Mouse (Mus musculus) embryonic fibroblast, embryonic 13.5 days (primary cell): ENCODE measurements at regions not wholly inside any gene's neighbourhood (a gene's known extent, or its start where the extent isn't known, plus 50 kb on each side); places are given as distances from the start of the nearest gene placed in this dataset.

ENCODE experiments used
- H3K27ac ChIP-seq: 2 replicates; pipeline ENCODE4 v1.5.1; 2012; ENCODE audit warnings: low read length, control low read depth, inconsistent platforms; ENCODE audit not compliant: insufficient read depth
- H3K4me1 ChIP-seq: 2 replicates; pipeline ENCODE4 v1.6.1; 2011; ENCODE audit warnings: low read length; ENCODE audit not compliant: control insufficient read depth, insufficient read depth
- H3K4me3 ChIP-seq: 2 replicates; pipeline ENCODE4 v1.5.1; 2011; ENCODE audit warnings: mild to moderate bottlenecking, control low read depth, low read length; ENCODE audit not compliant: insufficient read depth
- CTCF ChIP-seq: IDR thresholded peaks from 2 replicates; pipeline ENCODE4 v1.5.1; 2011; ENCODE audit warnings: mild to moderate bottlenecking, control low read depth, low read length, moderate library complexity, borderline replicate concordance; ENCODE audit not compliant: insufficient read depth
- POLR2A ChIP-seq: IDR thresholded peaks from 2 replicates; pipeline ENCODE4 v1.6.1; 2011; ENCODE audit warnings: low read depth, mild to moderate bottlenecking, control low read depth, low read length, moderate library complexity

DNA sequence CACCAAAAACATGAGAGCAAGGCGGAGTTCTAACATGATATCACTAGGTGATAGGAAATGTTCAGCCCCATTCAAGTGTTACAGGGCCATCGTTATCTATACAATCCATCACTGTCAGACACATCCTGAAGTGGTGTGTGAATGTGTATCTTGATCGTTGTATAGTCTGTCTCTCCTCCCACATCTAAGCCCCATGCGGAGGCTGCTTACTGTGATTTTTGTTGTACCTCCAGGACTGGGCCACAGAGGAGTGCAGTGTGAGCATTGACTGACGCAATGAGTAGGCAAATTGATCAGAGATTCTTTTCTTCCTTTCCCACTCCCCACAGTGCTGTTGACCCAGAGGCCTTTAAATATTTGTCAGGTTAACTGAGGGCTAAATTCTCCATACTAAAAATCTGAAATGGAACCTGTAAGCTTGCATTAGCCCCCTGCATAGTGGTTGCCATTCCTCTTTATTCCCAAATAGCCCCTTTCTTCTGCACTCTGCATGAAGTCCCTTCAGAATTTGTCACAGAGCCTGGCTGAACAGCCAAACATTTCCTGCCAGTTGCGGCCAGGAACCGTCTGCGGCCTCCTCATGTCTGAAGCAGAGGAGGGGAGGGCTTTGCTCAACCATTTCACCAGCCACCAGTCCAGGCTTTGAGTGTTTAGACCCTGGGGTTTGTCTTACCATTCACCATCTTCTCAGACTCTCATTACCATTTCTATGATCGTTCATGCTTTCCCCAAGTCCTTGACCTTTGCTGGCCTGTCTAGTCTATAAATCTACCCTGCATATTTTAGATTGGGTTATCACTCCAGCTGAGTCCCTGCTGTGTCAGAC is 119.3 kb downstream of the Ttc8 start:
- H3K4me3 ChIP-seq = no peak overlapping the region
- TF ChIP-seq POLR2A = no peak
- TF ChIP-seq CTCF = no peak
- H3K27ac ChIP-seq = no peak overlapping the region
- H3K4me1 ChIP-seq = no peaks in the 10 kb centered on the region

DNA sequence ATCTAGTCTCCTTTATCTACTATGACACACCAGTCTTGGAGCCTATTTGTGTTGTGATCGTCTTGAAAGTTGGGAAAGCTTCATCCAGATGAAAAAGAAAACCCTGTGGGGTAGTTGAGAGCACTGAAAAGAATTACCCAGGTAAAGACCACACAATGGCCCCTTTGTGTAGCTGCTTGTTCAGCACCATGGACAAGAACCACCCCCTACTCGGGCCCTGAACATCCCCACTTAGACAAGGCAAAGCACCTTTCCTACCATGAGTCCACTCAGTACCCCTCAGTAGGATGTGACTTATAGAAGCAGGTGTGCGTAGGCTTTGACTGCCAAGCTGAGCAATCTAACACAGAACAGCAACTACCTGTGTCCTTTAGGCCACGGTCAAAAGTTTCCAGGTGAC is 121.2 kb downstream of the Ttc8 start:
- H3K4me1 ChIP-seq = no peaks in the 10 kb centered on the region
- TF ChIP-seq POLR2A (no peak), CTCF (no peak)
- H3K27ac ChIP-seq = no peak overlapping the region
- no peak overlapping the region for H3K4me3 ChIP-seq

- Histone ChIP-seq H3K4me3 (no peak overlapping the region), H3K27ac (no peak overlapping the region), H3K4me1 (no peaks in the 10 kb centered on the region)
- TF ChIP-seq POLR2A (no peak), CTCF (no peak)
Observed at GRCm38 (mm10) chr12:99042918-99043862, 122.8 kb downstream of the Ttc8 start.

GRCm38 (mm10) chr12:99044477-99044876 is 124.1 kb downstream of the Ttc8 start:
- Histone ChIP-seq H3K27ac (no peak overlapping the region), H3K4me3 (no peak overlapping the region), H3K4me1 (no peaks in the 10 kb centered on the region)
- no peak for TF ChIP-seq CTCF
- no peak for TF ChIP-seq POLR2A

- H3K4me1 ChIP-seq = peaks cover 5% of the 10 kb centered on the region
- TF ChIP-seq CTCF = no peak
- no peak for TF ChIP-seq POLR2A
- no peak overlapping the region for H3K4me3 ChIP-seq
- H3K27ac ChIP-seq = no peak overlapping the region
Observed at GRCm38 (mm10) chr12:99050426-99050825, 130.1 kb downstream of the Ttc8 start.

DNA sequence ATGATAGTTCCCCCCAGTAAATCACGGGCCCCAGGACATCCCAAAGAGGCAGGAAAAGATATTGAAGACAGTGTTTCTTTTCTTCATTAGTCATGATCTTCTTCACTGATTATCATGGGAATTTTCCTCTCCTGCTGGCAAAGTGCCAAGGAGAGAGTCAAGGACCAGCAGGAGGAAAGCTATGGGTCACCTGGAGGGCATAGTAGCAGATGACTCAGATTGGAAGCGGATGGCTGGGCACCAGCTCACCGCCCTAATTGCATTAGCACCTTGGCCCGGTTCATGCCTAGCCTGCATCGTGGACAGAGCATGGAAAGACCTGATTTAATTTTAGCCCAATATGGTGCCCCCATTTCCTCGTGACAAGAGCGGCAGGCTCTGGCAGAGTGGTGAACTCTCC is 132.2 kb downstream of the Ttc8 start:
- no peak for TF ChIP-seq POLR2A
- no peak for TF ChIP-seq CTCF
- H3K4me3 ChIP-seq = no peak overlapping the region
- H3K4me1 ChIP-seq = peaks cover 5% of the 10 kb centered on the region
- no peak overlapping the region for H3K27ac ChIP-seq

GRCm38 (mm10) chr12:99057521-99057920 is 137.1 kb downstream of the Ttc8 start:
- Histone ChIP-seq H3K4me1 (peaks cover 3% of the 10 kb centered on the region), H3K4me3 (no peak overlapping the region), H3K27ac (no peak overlapping the region)
- no peak for TF ChIP-seq POLR2A
- TF ChIP-seq CTCF = no peak

DNA sequence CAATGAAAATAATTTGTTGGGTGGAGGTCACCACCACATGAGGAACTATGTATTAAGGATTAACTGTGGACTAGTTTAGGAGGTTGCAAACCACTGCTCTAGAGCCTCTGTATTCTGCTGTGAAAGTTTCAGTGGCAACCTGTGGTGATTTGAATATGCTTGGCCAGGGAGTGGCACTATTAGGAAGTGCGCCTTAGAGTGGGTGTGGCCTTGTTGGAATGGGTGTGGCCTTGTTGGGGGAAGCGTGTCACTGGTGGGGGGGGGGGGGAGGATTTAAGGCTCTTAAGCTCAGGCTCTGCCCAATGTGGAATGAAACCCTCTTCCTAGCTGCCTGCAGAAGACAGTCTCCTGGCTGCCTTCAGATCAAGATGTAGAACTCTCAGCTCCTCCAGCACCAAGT is 138.5 kb downstream of the Ttc8 start:
- TF ChIP-seq POLR2A (no peak), CTCF (no peak)
- Histone ChIP-seq H3K27ac (no peak overlapping the region), H3K4me3 (no peak overlapping the region), H3K4me1 (peaks cover 3% of the 10 kb centered on the region)

GRCm38 (mm10) chr12:99059491-99059890 is 139.1 kb downstream of the Ttc8 start:
- peaks cover 3% of the 10 kb centered on the region for H3K4me1 ChIP-seq
- TF ChIP-seq CTCF (no peak), POLR2A (no peak)
- no peak overlapping the region for H3K4me3 ChIP-seq
- H3K27ac ChIP-seq = no peak overlapping the region

DNA sequence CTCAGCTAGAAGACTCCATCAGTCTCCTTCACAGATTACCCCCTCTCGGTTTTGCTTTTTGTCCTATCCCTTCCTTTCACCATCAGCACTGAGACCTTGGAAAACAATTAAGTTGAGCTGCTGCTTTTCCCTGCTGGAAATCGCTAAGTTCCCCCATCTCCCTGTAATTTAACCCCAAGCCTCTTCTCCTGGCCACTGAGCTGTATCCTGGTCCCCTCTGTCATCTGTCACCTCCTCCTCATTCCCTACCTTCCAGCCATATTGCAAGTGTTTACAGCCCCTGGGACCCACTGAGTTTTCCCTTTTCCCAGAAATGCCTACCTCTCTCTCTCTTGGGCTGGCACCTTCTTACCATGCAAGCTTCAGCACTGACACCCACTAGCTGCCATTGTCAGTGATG is 140.3 kb downstream of the Ttc8 start:
- H3K4me3 ChIP-seq = no peak overlapping the region
- no peak overlapping the region for H3K27ac ChIP-seq
- H3K4me1 ChIP-seq = peaks cover 3% of the 10 kb centered on the region
- TF ChIP-seq CTCF = no peak
- TF ChIP-seq POLR2A = no peak
